Mouse (Mus musculus): Measurements from ENCODE around the gene Fam174a. TPM values are rescaled to one million over a fixed set of nuclear protein-coding genes. Genes with fewer than 3 reads are reported as not detected.

Fam174a gene
- total RNA-seq (2023) = 10 to 100 TPM; 12.9 to 13.3 TPM

DNA sequence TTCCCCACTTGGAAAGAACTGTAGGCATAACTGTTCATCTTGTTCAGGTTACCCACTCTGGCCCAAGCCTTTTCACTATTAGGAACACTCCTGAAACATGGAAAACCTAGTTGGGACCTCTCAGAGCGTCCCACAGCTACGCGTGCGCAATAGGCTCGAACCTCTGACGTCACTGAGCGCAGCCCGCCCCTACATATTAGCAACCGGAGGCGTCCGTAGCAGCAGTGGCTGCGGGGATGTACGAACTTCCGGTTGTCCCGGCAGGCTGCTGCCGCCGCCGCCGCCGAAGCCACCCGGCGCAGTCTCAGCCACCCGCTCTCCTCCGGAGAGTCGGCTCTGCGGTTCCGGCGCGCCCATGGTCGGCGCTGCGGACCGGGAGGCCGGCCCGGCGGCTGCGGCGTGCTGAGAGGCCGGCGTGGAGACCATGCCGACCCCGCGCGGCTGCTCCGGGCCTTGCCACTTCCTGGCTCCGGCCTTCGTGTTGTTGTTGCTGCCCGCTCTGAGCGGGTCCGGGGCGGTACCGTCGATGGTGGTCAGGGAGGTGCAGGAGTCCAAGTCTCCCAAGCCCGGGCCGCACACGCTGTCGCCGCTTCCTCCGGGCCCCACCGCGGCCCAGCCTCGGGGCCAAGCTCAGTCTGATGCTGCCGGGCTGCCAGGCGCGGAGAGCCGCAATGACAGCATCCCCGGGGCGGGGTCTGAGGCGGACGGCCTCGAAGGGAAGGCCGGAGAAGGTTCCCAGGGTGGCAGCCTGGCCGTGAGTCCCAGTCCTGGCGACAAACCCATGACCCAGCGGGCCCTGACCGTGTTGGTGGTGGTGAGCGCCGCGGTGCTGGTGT, at the start of gene Fam174a:
TSS of gene Fam174a (plus strand) at position 231 of the 836 bp plus-strand sequence.

All from B cell, adult 67 days (primary cell).